Mouse (Mus musculus) stomach, embryonic 14.5 days (tissue): ENCODE data around the gene Tarm1. TPM values are rescaled to one million over a fixed set of nuclear protein-coding genes. Genes with fewer than 3 reads are reported as not detected.

Source experiments
- ATAC-seq: fragments of 200-750 bp; cut with Nextera tagmentation; 2 replicates; pipeline ENCODE4 v1.8.0; 2017; ENCODE audit warnings: low read depth, moderate TSS enrichment; ENCODE audit not compliant: insufficient number of reproducible peaks, insufficient read depth, low FRiP score
- H3K27ac ChIP-seq: fragments of 300-500 bp; sonication (generic); 2 replicates; pipeline ENCODE4 v1.5.1; 2014; ENCODE audit warnings: mild to moderate bottlenecking, low read length, moderate library complexity, mixed read lengths
- H3K27me3 ChIP-seq: fragments of 300-500 bp; sonication (generic); 2 replicates; pipeline ENCODE4 v1.6.1; 2014; ENCODE audit warnings: low read length, control low read depth, mixed read lengths; ENCODE audit not compliant: control insufficient read depth, insufficient read depth
- H3K36me3 ChIP-seq: fragments of 300-500 bp; sonication (generic); 2 replicates; pipeline ENCODE4 v1.6.1; 2014; ENCODE audit warnings: mild to moderate bottlenecking, control low read depth, low read length, moderate library complexity, mixed read lengths; ENCODE audit not compliant: control insufficient read depth, insufficient read depth
- H3K4me1 ChIP-seq: fragments of 300-500 bp; sonication (generic); 2 replicates; pipeline ENCODE4 v1.6.1; 2014; ENCODE audit warnings: low read length, control low read depth, mixed read lengths; ENCODE audit not compliant: control insufficient read depth, insufficient read depth
- H3K4me2 ChIP-seq: fragments of 300-500 bp; sonication (generic); replicated peaks from 2 replicates; pipeline ENCODE4 v1.6.1; 2014; ENCODE audit warnings: low read depth, low read length, control low read depth
- H3K4me3 ChIP-seq: fragments of 300-500 bp; sonication (generic); 2 replicates; pipeline ENCODE4 v1.5.1; 2014; ENCODE audit warnings: low read depth, low read length, control low read depth
- H3K9ac ChIP-seq: fragments of 300-500 bp; sonication (generic); replicated peaks from 2 replicates; pipeline ENCODE4 v1.6.1; 2014; ENCODE audit warnings: low read depth, mild to moderate bottlenecking, control low read depth, low read length, moderate library complexity, mixed read lengths
- H3K9me3 ChIP-seq: fragments of 300-500 bp; sonication (generic); 2 replicates; pipeline ENCODE4 v1.6.1; 2016; ENCODE audit warnings: low read depth, low read length, control low read depth; ENCODE audit not compliant: control insufficient read depth
- WGBS: fragments of 180-500 bp; shearing (Covaris S2); extraction: QIAGEN DNeasy Blood & Tissue Kit; methylation state at CpG from one replicate; pipeline ENCODE4 v1.1.7; 2014; 5-methylcytosine and 5-hydroxymethylcytosine counted together
- polyA plus RNA-seq: library from polyadenylated mRNA; unstranded; fragments of >200 nt; fragmentation: Nextera tagmentation; extraction: Ambion mirVana; gene quantifications from 2 replicates; pipeline ENCODE4 v1.2.1, GENCODE M21; 2014

The Tarm1 gene
- polyA plus RNA-seq, 1 experiment from 2014 or later = not detected

DNA sequence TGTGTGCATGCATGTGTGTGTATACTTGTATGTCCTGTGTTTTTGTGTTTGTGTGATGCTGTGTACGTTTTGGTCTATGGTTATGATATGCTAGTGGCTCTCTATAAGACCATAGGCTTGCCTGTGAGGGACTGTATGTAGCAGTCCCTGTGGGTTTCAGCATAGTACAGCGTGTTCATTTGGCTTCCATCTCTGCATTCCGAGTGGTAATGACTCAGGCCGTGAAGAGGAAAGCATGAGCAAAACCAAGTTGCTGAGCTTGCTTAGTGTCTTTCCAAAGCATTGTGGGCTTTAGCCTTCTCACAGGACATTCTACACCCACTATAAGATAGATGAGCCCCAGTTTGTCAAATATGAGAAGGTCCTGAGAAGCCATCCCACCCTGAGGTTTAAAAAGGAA is 39.1 kb downstream of the Tarm1 start:
- H3K4me3 ChIP-seq = no peak overlapping the region
- H3K4me1 ChIP-seq = no peaks in the 10 kb centered on the region
- no peaks in the 10 kb centered on the region for H3K27me3 ChIP-seq
- whole genome bisulfite sequencing = 84% methylated on average over 4 of the region's 4 CpGs
- H3K36me3 ChIP-seq = no peaks in the 10 kb centered on the region
- no peaks in the 10 kb centered on the region for H3K9me3 ChIP-seq
- no peak overlapping the region for H3K4me2 ChIP-seq
- H3K9ac ChIP-seq = no peak overlapping the region
- H3K27ac ChIP-seq = no peak overlapping the region
- ATAC-seq = no peak

- Histone ChIP-seq H3K27me3 (no peaks in the 10 kb centered on the region), H3K4me2 (no peak overlapping the region), H3K4me3 (no peak overlapping the region), H3K36me3 (no peaks in the 10 kb centered on the region), H3K9me3 (no peaks in the 10 kb centered on the region), H3K9ac (no peak overlapping the region), H3K27ac (no peak overlapping the region), H3K4me1 (no peaks in the 10 kb centered on the region)
- WGBS = 87% methylated on average over 8 of the region's 8 CpGs
- no peak for ATAC-seq
Observed at GRCm38 (mm10) chr7:3460261-3460660, 42.2 kb downstream of the Tarm1 start.

DNA sequence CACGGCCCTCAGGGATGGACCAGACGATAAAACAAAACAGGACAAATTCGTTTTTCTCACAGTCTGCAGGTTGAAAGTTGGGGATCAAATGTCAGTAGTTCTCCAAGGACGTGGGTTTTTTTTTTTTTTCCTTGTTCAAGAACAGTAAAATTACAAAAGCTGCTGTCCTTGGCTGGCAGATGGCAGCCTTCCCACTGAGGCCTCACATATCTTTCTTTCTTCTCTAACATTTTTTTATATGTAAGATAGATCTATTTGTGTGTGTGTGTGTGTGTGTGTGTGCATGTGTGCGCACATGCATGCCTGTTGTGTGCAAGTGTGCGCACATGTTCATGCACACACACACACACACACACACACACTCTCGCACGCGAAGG is 44.6 kb downstream of the Tarm1 start:
- Histone ChIP-seq H3K4me2 (no peak overlapping the region), H3K9me3 (no peaks in the 10 kb centered on the region), H3K27me3 (no peaks in the 10 kb centered on the region), H3K36me3 (no peaks in the 10 kb centered on the region), H3K4me1 (no peaks in the 10 kb centered on the region), H3K9ac (no peak overlapping the region), H3K27ac (no peak overlapping the region), H3K4me3 (no peak overlapping the region)
- ATAC-seq = no peak
- 73% methylated on average over 9 of the region's 9 CpGs for WGBS

DNA sequence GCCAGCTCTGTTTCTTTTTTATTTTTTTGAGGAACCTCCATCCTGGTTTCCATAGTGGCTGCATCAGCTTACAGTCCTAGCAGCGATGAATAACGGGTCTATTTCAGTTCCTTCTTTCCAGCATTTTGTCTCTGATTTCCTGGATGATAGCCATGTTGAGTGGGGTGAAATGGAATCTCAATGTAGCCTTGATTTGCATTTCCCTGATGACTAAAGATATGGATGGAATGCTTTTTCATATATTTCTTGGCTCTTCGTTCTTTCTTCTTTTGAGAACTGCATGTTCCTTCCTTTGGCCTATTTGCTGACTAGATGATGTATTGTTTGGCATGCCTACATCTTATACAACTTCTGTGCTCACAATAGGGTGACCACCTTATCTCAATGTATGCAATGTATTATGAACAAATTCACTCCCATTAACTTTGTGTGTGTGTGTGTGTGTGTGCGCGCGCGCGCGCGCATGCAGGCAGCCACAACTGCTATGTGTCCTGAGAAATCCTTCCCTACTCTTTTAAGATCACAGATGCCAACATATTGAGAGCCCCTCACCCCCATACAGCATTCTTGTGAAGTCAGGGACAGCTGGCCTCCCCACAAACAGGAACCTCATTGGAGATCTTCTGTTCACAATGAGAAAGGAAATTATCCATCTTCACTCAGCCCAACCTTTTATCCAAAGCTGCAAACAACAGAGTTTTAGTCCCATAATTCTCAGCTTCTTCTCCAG is 45.1 kb downstream of the Tarm1 start:
- Histone ChIP-seq H3K4me2 (no peak overlapping the region), H3K27me3 (no peaks in the 10 kb centered on the region), H3K9ac (no peak overlapping the region), H3K4me3 (no peak overlapping the region), H3K9me3 (no peaks in the 10 kb centered on the region), H3K27ac (no peak overlapping the region), H3K36me3 (no peaks in the 10 kb centered on the region), H3K4me1 (no peaks in the 10 kb centered on the region)
- no peak for ATAC-seq
- 88% methylated on average over 10 of the region's 10 CpGs for WGBS

- ATAC-seq = no peak
- Histone ChIP-seq H3K27me3 (no peaks in the 10 kb centered on the region), H3K27ac (no peak overlapping the region), H3K4me2 (no peak overlapping the region), H3K9me3 (no peaks in the 10 kb centered on the region), H3K36me3 (no peaks in the 10 kb centered on the region), H3K4me3 (no peak overlapping the region), H3K4me1 (no peaks in the 10 kb centered on the region), H3K9ac (no peak overlapping the region)
- WGBS = 53% methylated on average over 10 of the region's 11 CpGs
Observed at GRCm38 (mm10) chr7:3453486-3454183, 48.8 kb downstream of the Tarm1 start.

GRCm38 (mm10) chr7:3452821-3453485 is 49.5 kb downstream of the Tarm1 start:
- Histone ChIP-seq H3K4me1 (no peaks in the 10 kb centered on the region), H3K4me2 (no peak overlapping the region), H3K4me3 (no peak overlapping the region), H3K27me3 (no peaks in the 10 kb centered on the region), H3K9me3 (no peaks in the 10 kb centered on the region), H3K9ac (no peak overlapping the region), H3K27ac (no peak overlapping the region), H3K36me3 (no peaks in the 10 kb centered on the region)
- no peak for ATAC-seq
- WGBS = 45% methylated on average over 12 of the region's 12 CpGs

DNA sequence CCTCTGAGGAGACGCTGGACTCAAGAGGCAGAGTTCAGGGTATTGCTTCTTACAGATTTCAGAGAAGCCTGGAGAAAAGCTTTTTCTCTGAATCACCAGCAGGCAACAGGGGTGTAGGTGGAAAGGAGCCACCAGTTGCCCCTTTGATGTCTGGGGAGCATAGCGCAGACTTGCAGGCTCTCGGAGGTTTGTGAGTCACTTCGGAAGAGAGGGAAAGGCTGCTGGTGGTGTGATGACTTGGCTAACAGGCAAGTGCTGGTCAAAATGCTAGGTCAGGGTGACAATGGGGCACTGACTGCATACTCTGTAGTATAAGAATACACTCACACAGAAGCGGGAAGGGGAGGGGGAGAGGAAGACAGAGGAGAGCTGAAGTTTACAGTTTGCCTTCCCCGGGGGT is 51.3 kb downstream of the Tarm1 start:
- Histone ChIP-seq H3K4me3 (no peak overlapping the region), H3K9ac (no peak overlapping the region), H3K4me2 (no peak overlapping the region), H3K36me3 (no peaks in the 10 kb centered on the region), H3K27me3 (no peaks in the 10 kb centered on the region), H3K9me3 (no peaks in the 10 kb centered on the region), H3K27ac (no peak overlapping the region), H3K4me1 (no peaks in the 10 kb centered on the region)
- ATAC-seq = no peak
- 18% methylated on average over 6 of the region's 6 CpGs for WGBS

DNA sequence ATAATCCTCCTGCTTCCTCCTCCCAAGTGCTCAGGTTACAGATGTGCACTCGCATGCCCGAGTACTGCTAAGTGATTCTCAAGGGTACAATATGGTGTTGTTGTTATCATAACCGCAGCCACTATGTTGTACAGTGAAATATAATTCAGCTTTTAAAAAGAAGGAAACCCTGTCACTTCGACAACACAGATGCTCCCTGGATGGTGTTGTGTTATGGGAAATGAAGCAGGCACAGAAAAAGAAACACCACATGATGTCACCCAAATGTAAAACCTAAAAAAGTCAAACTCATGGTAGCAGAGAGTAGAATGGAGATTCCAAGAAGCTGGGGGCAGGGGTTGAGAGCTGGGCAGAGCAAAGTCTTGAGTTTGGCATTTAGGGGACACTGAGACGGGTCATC is 51.8 kb downstream of the Tarm1 start:
- H3K9ac ChIP-seq = no peak overlapping the region
- no peak overlapping the region for H3K4me2 ChIP-seq
- no peak for ATAC-seq
- H3K27me3 ChIP-seq = no peaks in the 10 kb centered on the region
- WGBS = 48% methylated on average over 5 of the region's 5 CpGs
- no peaks in the 10 kb centered on the region for H3K9me3 ChIP-seq
- H3K4me3 ChIP-seq = no peak overlapping the region
- H3K27ac ChIP-seq = no peak overlapping the region
- H3K36me3 ChIP-seq = no peaks in the 10 kb centered on the region
- H3K4me1 ChIP-seq = no peaks in the 10 kb centered on the region
